Comparison of ENCODE assay signal across 9 mouse cellular contexts in the genomic region with DNA sequence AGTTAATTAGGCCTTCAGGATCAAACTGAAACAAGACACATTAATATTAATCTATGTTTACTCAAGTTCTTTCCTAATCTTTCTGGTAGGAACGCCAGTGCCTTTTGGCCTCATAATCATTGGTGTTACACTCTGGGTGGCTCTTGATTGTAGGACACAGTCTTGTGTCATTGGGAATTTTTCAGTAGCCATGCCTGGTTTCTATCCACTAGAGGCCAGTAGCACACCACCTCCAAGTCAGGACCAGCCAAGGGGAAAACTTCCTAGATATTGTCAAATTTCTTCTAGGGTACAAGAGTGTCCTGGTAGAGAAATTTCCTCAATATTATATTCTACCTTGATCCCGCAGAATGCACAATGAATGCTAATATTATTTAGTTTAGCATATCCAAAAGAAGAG.
DNase-seq lines count a peak whose midpoint lies in the region; ATAC-seq lines count a peak whose summit lies in the region.
"Had no signal": no experiment of that assay in that cellular context is flagged by ENCODE, and none has a peak within 500 bp of the region (broad histone marks: within the 10 kb centered on the region; RNA-seq: fewer than 3 reads in every experiment).

No protein-coding gene starts in this region.

- no peak overlapping the region for H3K4me2 ChIP-seq in hindbrain, embryonic 11.5 days (replicated peaks; ENCODE audit: low read depth, low read length)
- H3K4me2 ChIP-seq in neural tube, embryonic 15.5 days = no peak overlapping the region
- H3K4me2 ChIP-seq: liver, embryonic 13.5 days had no signal

- H3K36me3 ChIP-seq in hindbrain, embryonic 11.5 days (ENCODE audit: control insufficient read depth, insufficient read depth, low read length) = no peaks in the 10 kb centered on the region
- H3K36me3 ChIP-seq in neural tube, embryonic 15.5 days = no peaks in the 10 kb centered on the region
- H3K36me3 ChIP-seq: liver, embryonic 13.5 days had no signal

- H3K27ac ChIP-seq in hindbrain, embryonic 11.5 days (ENCODE audit: low read depth, low read length) = no peak overlapping the region
- no peak overlapping the region for H3K27ac ChIP-seq in neural tube, embryonic 15.5 days (replicated peaks)
- H3K27ac ChIP-seq: liver, embryonic 13.5 days had no signal

- H3K27me3 ChIP-seq in hindbrain, embryonic 11.5 days (ENCODE audit: control insufficient read depth, insufficient read depth, low read length) = no peaks in the 10 kb centered on the region
- no peaks in the 10 kb centered on the region for H3K27me3 ChIP-seq in neural tube, embryonic 15.5 days (replicated peaks)
- H3K27me3 ChIP-seq: liver, embryonic 13.5 days had no signal

- no peak for ATAC-seq in hindbrain, embryonic 11.5 days (ENCODE audit: low FRiP score)
- ATAC-seq in neural tube, embryonic 15.5 days (ENCODE audit: low FRiP score) = 0 out of 2 replicates have a peak, but pooled peaks have one; percentile 55

- H3K9ac ChIP-seq in hindbrain, embryonic 11.5 days (ENCODE audit: low read depth, low read length) = no peak overlapping the region
- no peak overlapping the region for H3K9ac ChIP-seq in neural tube, embryonic 15.5 days (replicated peaks)
- H3K9ac ChIP-seq: liver, embryonic 13.5 days had no signal

- peak; percentile 10 for DNase-seq in ovary, postnatal 36 days (ENCODE audit: low spot score)
- no peak for DNase-seq in ovary, postnatal 10 days (ENCODE audit: low spot score)
- peak; percentile 65 for DNase-seq in NIH3T3 (ENCODE audit: low read depth)
- DNase-seq in cerebellum, postnatal 14 days = peak; percentile 69 to 77
- peak; percentile 54 for DNase-seq in hindbrain, embryonic 11.5 days (ENCODE audit: low spot score)
- DNase-seq in left cerebral cortex, postnatal 10 days (ENCODE audit: extremely low spot score in 1 of 2, low spot score in 2 of 2) = peak; percentile 23 to 28
- no peak for DNase-seq in spleen, adult 12 weeks (ENCODE audit: low spot score)
- DNase-seq: liver, embryonic 13.5 days had no signal

- no peaks in the 10 kb centered on the region for H3K4me1 ChIP-seq in hindbrain, embryonic 11.5 days (replicated peaks; ENCODE audit: control insufficient read depth, insufficient read depth, low read length)
- H3K4me1 ChIP-seq in neural tube, embryonic 15.5 days = no peaks in the 10 kb centered on the region
- H3K4me1 ChIP-seq: liver, embryonic 13.5 days had no signal

- intact Hi-C loops in left cerebral cortex, postnatal 10 days (cut with DNase I) = loop anchor here (5.0 to 10.0 kb wide), 2 partner anchors 143 to 330 kb away; no protein-coding TSS in a partner anchor

- WGBS in hindbrain, embryonic 11.5 days = 54% methylated on average over 2 of the region's 2 CpGs
- 56% methylated on average over 2 of the region's 2 CpGs for WGBS in neural tube, embryonic 15.5 days

- no peak overlapping the region for H3K4me3 ChIP-seq in hindbrain, embryonic 11.5 days (ENCODE audit: low read depth, low read length)
- no peak overlapping the region for H3K4me3 ChIP-seq in neural tube, embryonic 15.5 days (replicated peaks)
- H3K4me3 ChIP-seq: liver, embryonic 13.5 days had no signal

- no peaks in the 10 kb centered on the region for H3K9me3 ChIP-seq in hindbrain, embryonic 11.5 days (ENCODE audit: control insufficient read depth, low read length)
- H3K9me3 ChIP-seq in neural tube, embryonic 15.5 days (replicated peaks) = no peaks in the 10 kb centered on the region
- H3K9me3 ChIP-seq: liver, embryonic 13.5 days had no signal

Comparison
In these comparisons a context has a peak if more than half of its experiments do, and no peak if none do; other contexts are left out.
1. DNase-seq: peak in ovary, postnatal 36 days (single experiment), NIH3T3 (single experiment), cerebellum, postnatal 14 days (2 of 2), hindbrain, embryonic 11.5 days (single experiment) and left cerebral cortex, postnatal 10 days (2 of 2); none in ovary, postnatal 10 days (single experiment) and spleen, adult 12 weeks (single experiment).